Mouse (Mus musculus): ENCODE measurements at regions not wholly inside any gene's neighbourhood (a gene's known extent, or its start where the extent isn't known, plus 50 kb on each side); places are given as distances from the start of the nearest gene placed in this dataset.

GRCm38 (mm10) chr16:48126797-48127196, 156.7 kb upstream of the Dppa4 start:
- DNase-seq (ENCODE audit: low spot score in 2 of 2), result peak; percentile 0 to 1

GRCm38 (mm10) chr16:48127338-48127737, 156.2 kb upstream of the Dppa4 start:
- no peak for DNase-seq (ENCODE audit: low spot score in 2 of 2)

GRCm38 (mm10) chr16:48155355-48155754, 128.2 kb upstream of the Dppa4 start:
- DNase-seq (ENCODE audit: low spot score in 2 of 2), result no peak

- no peak for DNase-seq (ENCODE audit: low spot score in 2 of 2)
Measured at GRCm38 (mm10) chr16:48190399-48190798, 93.1 kb upstream of the Dppa4 start.

- no peak for DNase-seq (ENCODE audit: low spot score in 2 of 2)
Measured at GRCm38 (mm10) chr16:48192197-48192596, 91.3 kb upstream of the Dppa4 start.

GRCm38 (mm10) chr16:48214976-48215375, 68.6 kb upstream of the Dppa4 start:
- no peak for DNase-seq (ENCODE audit: low spot score in 2 of 2)

Measured in right cerebral cortex, postnatal 36 days (tissue).